Mouse (Mus musculus): ENCODE results near the gene Xntrpc.

Xntrpc gene

GRCm38 (mm10) chr7:102137898-102138297 lies 72.4 kb downstream of the Xntrpc start:
- no peak for DNase-seq (ENCODE audit: low read depth, low spot score)
